Mouse (Mus musculus) right cerebral cortex, adult 18-20 months (tissue): ENCODE data around the gene Gm20489.

Source experiments
- DNase-seq: peaks from one replicate; pipeline ENCODE4 v3.0.0; 2022; ENCODE audit warnings: mixed read lengths

Gm20489 gene

DNA sequence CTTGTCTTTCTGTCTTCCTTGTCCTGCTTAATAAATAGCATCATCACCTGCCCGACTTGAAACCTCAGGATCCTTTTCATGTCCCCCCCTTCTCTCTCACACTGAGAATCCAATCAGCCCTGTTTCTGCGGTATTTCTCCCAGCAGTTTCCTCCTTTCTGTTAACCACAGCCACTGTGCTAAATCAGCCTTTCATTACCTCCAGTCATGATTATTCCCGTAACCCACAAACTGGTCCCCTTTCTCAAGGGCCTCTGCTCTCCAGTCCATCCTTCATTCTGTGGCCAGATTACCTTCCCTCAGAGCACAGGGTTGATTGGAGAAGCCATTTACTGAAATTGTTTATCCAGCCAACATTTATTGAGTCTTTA lies at the start of gene Gm20489:
Gene Gm20489, minus strand, starts transcription at position 269 of the 370 bp plus-strand sequence.
- no peak for DNase-seq

DNA sequence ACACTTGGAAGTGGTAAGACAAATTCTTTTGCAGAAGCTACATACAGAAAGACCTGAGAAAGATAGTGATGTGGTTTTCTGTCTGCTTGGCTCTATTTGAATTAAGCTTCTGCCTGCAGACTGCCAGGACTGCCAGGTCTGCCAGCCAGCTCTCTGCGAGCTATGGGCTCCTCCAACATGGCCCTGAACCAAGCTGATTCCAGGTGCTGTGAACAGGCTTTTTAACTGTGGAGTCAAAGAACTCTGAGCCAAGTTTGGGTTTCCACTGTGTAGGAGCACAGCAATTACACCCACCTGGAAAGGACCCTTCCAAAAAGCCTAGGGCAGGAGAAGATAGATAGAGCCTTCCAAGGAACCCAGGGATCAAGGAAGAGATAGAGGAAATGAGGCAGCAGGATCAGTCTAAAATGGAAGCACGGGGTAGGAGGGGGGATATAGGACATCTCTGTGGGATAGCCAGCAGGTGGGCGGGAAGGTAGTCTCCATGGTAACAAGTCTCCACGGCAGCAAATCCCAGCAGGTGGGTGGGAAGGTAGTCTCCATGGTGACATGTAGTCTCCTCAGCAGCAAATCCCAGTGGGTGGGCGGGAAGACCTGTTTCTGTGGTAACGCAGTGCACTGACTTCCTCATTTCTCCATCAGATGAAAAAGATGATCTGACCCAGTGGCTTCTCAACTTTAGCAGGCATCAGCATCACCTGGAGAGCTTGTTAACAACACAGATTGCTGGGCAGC lies 45.0 kb upstream of the Gm20489 start:
- DNase-seq = peak; percentile 90

DNA sequence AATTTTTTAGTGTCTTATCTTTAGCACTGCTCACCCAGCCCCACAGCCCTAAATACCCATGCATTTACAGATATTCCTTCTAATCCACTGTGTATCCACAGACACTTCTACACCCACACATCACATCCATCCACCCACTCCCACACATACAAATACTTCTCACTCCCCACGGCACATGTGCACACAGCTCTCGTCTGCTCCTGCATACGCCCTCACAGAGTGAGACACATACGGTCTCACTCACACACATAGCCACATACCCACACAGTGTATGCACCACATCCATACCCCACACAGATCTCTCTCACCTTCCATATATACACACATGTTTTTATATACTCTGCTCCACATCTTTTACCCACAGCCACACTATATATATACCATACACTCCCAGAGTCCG lies 40.5 kb upstream of the Gm20489 start:
- no peak for DNase-seq

DNA sequence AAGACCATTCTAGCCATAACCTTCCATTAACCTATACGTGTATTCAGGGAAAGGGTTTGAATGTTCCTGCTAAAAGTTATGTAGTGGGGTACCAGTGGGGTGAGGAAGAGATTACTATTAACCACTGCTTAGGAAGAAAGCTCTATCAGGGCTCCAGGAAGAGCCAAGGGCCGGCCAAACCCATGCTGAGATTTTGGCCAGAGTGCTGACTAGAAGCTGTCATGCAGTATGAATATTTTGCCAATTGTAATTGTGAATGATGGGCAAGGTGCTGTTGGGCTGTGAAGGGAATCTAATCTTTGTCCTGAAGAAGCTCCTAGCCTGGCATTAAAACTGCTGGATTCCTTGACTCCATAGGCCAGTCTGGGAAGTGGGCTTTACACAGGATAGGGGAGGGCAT lies 35.8 kb upstream of the Gm20489 start:
- no peak for DNase-seq

DNA sequence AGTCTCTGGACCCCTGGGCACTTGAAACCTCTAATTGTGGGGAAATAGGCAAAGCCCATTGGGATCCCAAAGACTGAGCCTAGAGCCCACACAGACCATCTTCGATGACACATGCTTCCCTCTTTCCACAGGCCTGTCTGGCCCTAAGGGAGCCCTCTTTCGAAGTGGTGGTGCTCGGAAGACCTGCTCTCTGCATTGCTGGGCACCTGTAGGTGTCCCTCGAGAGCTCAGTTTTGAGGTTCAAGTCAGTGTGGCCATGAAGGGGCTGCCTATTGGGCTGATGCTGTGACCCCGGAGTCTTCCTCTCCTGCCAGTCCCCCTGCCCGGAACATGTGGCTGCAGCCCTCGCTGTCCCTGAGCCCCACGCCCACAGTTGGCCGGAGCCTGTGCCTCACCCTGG lies 32.8 kb upstream of the Gm20489 start:
- DNase-seq = no peak

DNA sequence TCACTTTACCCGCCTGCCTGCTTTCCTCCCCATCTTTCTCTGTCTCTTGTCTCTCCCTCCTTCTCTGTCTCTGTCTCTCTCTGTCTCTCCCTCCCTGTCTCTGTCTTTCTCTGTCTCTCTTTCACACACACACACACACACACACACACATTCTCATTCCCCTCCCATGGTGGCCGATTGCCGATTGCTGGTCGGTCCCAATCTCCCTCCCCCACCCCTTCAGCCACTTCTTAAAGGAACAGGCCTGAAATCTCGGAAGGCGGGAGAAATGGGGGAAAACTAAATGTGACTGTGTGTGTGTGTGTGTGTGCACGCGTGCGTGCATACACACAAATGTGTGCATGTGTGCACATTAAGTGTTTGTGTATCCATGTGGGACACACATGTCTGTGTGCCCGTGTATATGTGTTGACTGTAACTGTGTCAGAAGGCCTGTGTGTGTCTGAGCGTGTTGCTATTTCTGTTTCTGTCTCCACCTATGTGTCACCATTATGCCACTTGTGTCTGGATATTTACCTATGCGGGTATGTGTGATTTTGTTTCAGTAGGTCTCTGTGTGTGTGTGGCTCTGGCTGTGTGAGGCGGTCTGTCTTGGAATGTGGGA lies 31.7 kb upstream of the Gm20489 start:
- no peak for DNase-seq

DNA sequence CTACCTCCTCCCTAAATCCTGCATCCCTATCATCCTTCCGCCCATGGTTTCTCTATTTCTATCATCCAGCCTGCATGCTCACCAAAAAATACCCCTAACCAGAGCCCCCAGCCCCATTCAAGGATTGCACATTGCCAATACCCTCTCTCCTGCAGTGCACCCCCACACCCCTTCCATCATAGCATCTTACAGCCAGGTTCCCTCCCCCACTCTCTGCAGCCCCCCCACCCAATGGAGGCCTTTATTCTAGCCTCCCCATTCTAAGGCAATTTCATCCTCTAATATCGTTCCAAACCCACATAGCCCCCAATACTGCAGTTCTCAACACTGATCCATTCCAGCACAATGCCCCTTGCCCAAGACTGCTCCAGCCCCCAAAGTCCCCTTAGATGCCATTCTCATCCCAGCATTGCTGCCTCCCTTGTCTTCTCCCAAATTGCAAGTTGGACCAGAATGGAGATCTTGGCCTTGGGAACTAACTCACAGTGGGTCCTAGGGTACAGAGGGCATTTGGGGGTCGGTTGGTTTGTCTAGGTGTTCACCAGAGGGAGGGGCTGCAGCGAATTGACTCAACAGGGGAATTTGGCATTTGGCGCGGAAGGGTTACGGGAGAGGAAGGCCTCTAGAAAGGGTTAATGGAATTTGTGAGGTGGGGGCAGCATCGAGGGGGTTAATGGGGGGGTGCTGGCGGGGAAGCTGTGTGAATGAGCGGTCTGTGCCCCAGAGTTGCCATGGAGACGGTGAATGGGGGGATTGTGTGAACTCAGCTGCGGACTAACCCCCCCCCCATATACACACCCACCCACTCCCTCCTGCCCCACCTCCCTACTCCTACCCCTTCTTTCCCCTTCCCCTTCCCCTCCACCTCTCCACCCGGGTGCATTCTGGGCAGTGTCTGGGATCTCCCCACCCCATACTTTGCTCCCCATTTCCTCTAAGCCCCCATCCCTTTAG lies 30.9 kb upstream of the Gm20489 start:
- no peak for DNase-seq

DNA sequence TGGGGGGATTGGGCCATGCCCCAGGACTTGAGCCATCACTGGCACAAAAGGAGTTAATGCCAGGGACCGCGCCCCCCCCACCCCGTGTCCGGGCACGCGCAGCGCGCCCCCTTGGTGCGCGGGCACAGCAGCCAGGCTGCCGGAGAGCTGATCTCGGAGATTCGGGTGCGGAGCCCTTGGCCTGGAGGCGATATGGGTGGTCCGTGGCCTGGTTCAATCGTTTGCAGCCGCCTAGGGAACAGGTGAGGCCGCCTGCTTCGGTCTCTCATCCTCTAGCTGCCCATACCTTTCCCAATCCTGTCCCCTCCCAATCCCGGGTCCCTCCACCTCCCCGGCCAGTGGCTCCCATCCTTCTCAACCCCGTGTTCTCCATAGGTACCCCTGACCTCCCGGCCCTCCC lies 30.2 kb upstream of the Gm20489 start, which contains the start of gene Nlgn3:
Gene Nlgn3, plus strand, starts transcription at position 114 of the 400 bp plus-strand sequence.
- DNase-seq = no peak

DNA sequence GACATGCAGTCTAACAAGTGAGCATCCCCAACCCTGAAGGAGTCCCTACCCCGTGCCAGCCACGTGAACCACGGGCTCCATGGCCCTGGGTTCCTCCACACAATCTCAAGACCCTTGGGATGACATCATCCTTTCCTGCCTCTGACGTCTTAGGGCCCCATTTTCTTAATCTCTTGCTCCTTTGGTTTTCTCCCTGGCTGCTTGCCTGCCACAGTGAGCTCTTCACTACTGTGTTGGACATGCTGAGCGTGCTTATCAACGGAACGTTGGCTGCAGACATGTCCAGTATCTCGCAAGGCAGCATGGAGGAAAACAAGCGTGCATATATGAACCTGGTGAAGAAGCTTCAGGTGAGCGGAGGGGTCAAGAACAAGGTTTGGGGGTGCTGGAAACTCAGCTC lies 21.3 kb upstream of the Gm20489 start:
- no peak for DNase-seq

DNA sequence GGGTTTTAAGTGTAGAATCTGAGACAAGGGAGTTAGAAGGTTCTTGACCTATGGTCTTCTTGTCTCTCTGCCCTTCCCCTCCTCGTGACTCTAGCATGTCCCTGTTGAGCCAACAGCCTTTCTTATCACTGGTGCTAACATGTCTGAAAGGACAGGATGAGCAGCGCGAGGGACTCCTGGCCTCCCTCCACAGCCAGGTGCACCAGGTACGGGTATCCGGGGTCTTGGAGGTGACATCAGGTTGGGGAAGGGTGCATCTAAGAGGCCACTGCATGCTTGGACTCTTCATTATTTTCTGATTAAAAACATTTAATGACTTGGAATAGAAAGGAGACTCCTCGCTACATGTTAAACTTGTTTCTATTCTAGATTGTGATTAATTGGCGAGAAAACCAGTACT lies 20.2 kb upstream of the Gm20489 start:
- DNase-seq = no peak

DNA sequence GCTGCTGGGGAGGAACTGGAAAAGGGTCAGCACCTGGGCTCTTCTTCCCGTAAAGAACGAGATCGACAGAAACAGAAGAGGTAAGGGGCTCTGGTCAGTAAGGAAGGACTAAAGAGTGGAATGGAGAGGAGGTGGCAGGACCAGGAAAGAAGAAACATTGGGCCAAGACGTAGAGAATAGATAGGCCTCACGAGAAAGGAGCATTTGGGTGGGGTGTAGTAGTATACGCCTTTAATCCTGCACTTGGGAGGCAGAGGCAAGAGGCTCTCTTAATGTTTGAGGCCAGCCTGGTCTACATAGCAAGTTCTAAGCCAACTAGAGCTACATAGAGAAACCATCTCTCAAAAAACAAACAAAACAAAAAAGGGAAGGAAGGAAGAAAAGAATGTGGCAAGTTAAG lies 19.6 kb upstream of the Gm20489 start:
- DNase-seq = no peak

DNA sequence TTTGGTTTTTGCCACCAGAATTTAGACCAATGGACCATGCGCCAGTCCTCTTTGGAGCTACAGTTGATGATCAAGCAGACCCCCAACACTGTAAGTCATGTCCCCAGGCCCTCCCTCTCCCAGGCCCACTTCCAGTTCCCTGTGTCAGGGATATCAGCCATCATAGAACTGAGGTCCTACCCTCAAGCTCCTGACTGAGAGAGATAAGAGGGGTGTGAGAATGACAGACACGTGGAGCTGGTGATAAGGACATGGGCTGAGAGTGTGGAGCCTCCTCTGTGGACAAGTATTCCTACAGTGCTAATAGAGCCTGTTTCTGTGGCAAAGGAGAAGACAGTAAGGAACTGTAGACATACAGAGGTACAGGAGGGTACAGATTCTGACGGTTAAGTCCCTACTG lies 18.7 kb upstream of the Gm20489 start:
- DNase-seq = no peak

DNA sequence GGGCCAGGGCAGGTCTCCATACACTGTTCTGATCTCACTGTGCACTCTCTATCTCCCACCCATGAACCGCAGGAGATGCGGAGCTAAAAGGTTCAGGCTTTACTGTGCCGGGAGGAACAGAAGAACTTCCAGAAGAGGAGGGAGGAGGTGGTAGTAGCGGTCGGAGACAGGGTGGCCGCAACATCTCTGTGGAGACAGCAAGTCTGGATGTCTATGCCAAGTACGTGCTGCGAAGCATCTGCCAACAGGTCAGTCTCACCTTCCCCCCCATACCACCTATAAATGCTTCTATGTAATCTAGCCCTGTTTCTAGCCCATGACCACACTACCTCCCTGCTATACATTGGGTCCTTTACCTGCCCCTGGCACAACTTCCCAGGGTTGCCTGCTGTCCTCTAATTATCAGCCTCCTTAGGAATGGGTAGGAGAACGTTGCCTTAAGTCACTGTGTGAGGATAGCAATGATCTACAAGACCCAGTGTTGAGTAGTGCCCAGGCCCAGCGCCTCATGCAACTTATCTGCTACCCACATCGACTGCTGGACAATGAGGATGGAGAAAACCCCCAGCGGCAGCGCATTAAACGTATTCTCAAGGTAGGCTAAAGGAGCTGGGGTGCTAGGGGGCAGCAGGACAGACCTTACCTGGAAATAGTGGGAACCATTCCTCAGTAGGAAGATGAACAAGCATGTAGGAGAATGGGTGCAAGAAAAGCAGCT lies 17.3 kb upstream of the Gm20489 start:
- no peak for DNase-seq

DNA sequence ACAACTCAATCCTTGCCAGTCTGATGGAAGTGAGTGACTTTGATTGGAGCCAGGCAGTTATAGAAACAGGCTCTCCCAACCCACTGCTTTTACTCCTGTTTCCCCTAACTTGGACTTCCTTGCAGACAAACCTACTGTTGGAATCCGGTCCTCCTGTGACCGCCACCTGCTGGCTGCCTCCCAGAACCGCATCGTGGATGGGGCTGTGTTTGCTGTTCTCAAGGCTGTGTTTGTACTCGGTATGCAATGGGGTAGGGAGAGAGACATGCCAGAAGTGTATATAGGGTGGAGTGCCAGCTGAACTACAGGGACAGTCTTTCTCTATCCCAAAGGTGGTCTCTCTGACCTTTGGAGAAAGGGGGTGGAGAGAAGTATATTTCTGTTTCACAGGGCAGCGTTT lies 16.7 kb upstream of the Gm20489 start:
- DNase-seq = no peak

DNA sequence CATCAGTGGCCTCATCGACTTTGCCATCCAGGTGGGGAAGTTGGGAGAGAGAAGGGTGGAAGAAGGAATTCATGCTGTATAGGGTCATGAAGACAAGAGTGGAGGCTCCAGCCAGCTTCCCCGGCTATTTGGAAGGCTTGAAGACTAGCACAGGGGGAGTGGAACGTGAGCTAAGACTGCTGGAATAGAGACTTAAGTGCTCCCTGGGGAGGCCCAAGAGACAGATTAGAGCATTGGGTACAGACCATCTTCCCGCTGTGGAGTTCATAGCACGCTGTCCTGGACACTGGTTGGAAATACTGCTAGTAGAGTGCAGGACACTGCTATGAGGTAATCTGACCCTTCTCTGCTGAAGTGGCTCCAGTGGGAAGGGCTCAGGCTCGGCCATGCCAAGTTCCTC lies 14.0 kb upstream of the Gm20489 start:
- no peak for DNase-seq

DNA sequence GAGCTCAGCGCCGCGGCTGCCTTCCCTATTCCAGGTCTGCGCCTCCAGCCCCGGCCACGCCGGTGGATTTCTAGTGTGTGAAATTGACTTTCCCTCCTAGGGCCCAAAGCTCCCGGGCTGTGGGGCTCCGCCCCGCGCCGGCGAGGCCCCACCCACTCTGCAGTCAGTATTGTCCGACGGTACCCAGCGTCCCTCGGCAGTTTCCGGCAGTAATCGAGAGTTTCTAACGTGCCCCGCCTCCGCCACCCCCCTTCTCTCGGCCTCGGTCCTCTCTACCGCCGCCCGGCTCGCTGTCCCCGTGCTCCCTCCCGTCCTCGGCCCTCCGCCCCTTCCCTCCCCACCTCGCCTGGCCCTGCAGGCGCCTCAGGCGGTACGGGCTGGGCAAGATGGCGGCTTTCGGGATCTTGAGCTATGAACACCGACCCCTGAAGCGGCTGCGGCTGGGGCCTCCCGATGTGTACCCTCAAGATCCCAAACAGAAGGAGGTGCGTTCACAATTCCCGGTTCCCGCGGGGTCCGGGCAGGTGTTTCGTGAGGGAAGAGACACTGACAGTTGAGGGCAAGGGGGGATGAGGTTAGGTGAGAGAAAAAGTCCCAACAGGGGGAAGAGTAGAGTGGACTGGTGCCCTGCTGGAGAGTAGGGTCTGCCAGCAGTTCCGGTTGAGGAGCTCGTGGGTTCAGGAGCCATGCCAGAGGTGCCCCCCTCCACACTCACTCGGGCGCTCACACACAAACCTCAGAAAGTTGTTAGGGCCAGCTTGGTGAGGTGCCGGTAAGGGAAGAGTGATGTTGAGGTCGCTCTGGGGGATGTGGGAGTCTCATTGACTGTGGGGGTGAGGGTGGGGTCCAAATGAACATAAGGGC lies 5.3 kb upstream of the Gm20489 start, which contains the start of gene Med12:
Gene Med12, plus strand, starts transcription at position 156 of the 864 bp plus-strand sequence.
- peak; percentile 84 for DNase-seq

DNA sequence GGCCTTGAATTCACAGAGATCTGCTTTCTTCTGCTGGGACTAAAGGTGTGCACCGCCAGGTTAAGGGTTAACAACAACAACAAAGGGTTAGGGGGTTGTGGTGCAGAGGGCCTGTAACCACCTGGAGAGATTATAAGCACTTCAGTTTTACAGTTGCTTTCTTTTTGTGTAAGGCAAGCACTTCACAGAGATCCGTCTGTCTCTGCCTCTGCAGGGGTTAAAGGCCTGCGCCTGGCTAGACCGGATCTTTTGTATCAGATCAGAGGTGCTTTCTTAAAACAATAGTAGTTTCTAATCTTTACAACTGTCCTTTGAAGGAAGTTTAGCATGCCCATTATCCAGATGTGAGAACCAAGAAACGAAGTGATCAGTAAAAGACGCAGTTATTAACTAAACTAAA lies 4.6 kb upstream of the Gm20489 start:
- no peak for DNase-seq

DNA sequence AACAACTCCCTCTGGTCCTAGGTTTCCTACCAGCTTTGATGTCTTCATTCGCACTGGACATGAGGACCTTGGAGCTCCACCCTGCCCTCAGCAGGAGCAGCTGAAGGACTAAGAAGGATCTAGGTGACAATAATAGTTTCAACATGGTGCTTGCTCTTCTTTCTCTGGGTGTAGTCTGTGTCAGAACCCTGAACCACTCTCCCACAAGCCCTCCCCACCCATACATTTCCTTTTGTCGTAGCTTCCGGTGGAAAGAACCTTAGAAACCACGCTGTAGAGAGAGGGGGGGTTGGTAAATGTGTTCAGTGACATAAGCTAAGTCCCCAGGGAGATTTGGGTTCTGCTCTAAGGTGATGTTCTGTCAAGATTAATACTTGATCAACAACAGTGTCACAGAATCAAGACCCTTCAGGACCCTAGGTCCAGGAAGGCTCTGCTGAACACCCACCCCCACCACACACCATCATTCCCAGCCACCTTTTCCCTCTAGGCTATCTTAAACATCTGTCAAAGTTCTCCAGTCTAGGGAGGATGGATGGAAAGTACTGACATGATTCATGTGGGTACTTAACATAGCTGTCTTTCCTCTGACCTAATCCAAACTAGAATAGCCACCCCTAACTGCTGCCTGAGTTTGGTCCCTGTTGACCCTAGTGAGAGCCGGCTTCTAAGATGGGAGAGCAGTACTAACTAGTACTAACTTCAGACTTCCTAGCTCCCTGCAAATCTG lies 633 bp downstream of the Gm20489 start, which contains the start of gene Il2rg:
Gene Il2rg, minus strand, starts transcription at position 231 of the 730 bp plus-strand sequence.
- no peak for DNase-seq

DNA sequence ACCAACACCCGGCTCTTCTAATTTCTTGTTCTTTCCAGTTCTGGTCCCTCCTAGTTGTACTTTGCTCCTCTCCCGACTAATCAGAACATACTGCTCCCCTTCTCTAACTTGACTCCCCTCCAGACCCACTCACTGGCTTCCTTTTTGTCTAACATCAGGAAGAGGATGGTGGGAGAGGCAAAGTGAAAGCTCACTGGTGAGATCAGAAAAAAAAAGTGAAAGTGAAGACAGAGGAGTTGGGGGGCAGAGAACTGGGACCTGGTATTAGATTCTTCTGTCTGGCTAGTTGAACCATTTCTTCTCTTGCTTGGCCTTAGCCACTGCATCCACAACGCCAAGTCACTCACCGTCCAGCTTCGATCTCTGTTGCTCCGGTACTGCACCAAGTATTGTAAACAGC lies 2.2 kb downstream of the Gm20489 start:
- no peak for DNase-seq

DNA sequence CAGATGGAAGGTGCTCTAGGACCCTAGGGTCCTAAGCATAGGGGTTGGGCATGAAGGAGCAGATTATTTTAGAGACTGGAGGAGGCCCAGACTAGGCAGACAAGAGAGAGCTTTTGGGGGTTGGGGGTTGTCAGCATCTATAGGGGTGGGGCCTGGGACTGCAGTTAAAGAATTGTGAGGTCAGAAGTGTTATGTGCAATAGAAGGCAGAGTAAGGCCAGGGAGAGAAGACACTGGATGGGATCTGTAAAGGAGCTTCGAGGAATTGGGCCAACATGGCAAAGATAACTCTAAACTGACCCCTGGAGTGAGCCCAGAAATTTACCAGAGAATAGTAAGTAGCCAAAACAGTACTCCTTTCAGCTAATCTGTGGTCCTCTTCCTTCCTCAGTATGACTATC lies 4.9 kb downstream of the Gm20489 start, which contains the start of gene Gm614:
Gene Gm614, minus strand, starts transcription at position 101 of the 400 bp plus-strand sequence.
- no peak for DNase-seq
